Mouse (Mus musculus): ENCODE results near the gene Ncoa7. TPM values are rescaled to one million over a fixed set of nuclear protein-coding genes. Genes with fewer than 3 reads are reported as not detected.

The Ncoa7 gene
- polyA plus RNA-seq, 1 experiment from 2014 or later: 6.8 TPM

- no peaks in the 10 kb centered on the region for H3K36me3 ChIP-seq
- H3K27ac ChIP-seq: no peak overlapping the region
- H3K9me3 ChIP-seq: no peaks in the 10 kb centered on the region
- no peaks in the 10 kb centered on the region for H3K27me3 ChIP-seq (ENCODE audit: insufficient read depth, poor library complexity, severe bottlenecking)
- no peak for DNase-seq (ENCODE audit: low spot score)
- no peak overlapping the region for H3K4me3 ChIP-seq
- H3K4me1 ChIP-seq (replicated peaks): no peaks in the 10 kb centered on the region
- 83% methylated on average over 3 of the region's 3 CpGs for WGBS
These were observed 82.6 kb downstream of the Ncoa7 start for GRCm38 (mm10) chr10:30720556-30720955.

DNA sequence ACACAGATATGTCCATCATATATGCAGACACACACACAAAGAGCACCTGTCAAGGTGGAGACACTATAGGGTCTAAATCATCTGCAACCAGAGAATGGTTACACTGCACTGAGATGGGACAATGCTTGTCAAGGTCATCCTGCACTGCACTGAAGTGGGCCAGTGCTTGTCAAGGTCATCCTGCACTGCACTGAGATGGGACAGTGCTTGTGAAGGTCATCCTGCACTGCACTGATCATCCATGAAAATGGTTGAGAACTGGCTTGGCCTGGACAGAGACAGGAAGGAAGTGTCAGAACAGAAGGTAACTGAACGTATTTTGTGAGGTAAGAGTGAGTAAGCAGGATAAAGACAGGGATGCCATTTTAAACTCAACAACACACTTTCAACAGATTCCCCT lies 83.2 kb downstream of the Ncoa7 start:
- WGBS: 83% methylated on average over 1 of the region's 1 CpGs
- DNase-seq (ENCODE audit: low spot score): no peak
- no peaks in the 10 kb centered on the region for H3K9me3 ChIP-seq
- no peaks in the 10 kb centered on the region for H3K36me3 ChIP-seq
- H3K27me3 ChIP-seq (ENCODE audit: insufficient read depth, poor library complexity, severe bottlenecking): no peaks in the 10 kb centered on the region
- no peaks in the 10 kb centered on the region for H3K4me1 ChIP-seq (replicated peaks)
- H3K27ac ChIP-seq: no peak overlapping the region
- no peak overlapping the region for H3K4me3 ChIP-seq

- Histone ChIP-seq H3K27me3 (ENCODE audit: insufficient read depth, poor library complexity, severe bottlenecking) (no peaks in the 10 kb centered on the region), H3K36me3 (no peaks in the 10 kb centered on the region), H3K4me1 (replicated peaks) (no peaks in the 10 kb centered on the region), H3K9me3 (no peaks in the 10 kb centered on the region), H3K27ac (no peak overlapping the region), H3K4me3 (no peak overlapping the region)
- 31% methylated on average over 4 of the region's 4 CpGs for WGBS
- peak; percentile 11 for DNase-seq (ENCODE audit: low spot score)
These were observed 84.3 kb downstream of the Ncoa7 start for GRCm38 (mm10) chr10:30718703-30719340.

DNA sequence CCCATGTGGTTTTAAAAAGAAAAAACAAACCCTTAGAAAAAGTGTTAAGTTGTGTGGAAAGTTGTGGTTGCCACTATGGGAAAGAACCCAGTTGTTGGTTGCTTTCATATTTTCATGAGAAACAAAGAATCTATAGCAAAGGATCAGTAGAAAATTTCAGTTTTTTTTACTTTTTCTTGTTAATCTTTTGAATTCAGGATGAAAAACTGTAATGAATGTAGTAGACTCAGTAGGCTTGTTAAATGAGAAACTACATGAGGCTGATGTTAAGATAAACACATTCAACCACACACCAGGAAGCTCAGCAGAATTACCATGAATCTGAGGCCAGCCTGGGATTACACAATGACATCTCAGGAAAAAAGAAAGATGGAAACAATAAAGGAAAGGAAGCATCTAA lies 87.0 kb downstream of the Ncoa7 start:
- Histone ChIP-seq H3K36me3 (no peaks in the 10 kb centered on the region), H3K4me3 (no peak overlapping the region), H3K4me1 (replicated peaks) (no peaks in the 10 kb centered on the region), H3K9me3 (no peaks in the 10 kb centered on the region), H3K27me3 (ENCODE audit: insufficient read depth, poor library complexity, severe bottlenecking) (no peaks in the 10 kb centered on the region), H3K27ac (no peak overlapping the region)
- DNase-seq (ENCODE audit: low spot score): no peak

DNA sequence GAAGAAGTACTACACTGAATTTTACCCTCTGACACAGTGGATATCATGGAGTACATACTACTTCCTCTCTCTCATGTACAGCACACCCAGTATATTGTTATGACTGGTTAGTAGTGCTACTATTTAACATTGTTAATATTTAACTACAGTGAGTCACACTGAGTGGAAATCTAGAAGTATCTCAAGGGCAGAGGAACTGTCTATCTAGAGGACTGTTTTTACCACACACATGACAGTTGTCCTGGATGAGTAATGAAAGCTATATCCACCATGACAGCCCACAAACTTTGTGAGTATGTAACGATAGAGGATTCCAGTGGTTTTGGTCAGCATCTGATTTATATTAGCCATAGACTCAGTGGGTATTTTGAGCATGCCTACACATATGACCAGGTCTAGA lies 90.6 kb downstream of the Ncoa7 start:
- no peak for DNase-seq (ENCODE audit: low spot score)
- Histone ChIP-seq H3K9me3 (no peaks in the 10 kb centered on the region), H3K27me3 (ENCODE audit: insufficient read depth, poor library complexity, severe bottlenecking) (no peaks in the 10 kb centered on the region), H3K36me3 (no peaks in the 10 kb centered on the region), H3K4me3 (no peak overlapping the region), H3K4me1 (replicated peaks) (no peaks in the 10 kb centered on the region), H3K27ac (no peak overlapping the region)
- WGBS: 88% methylated on average over 1 of the region's 1 CpGs

DNA sequence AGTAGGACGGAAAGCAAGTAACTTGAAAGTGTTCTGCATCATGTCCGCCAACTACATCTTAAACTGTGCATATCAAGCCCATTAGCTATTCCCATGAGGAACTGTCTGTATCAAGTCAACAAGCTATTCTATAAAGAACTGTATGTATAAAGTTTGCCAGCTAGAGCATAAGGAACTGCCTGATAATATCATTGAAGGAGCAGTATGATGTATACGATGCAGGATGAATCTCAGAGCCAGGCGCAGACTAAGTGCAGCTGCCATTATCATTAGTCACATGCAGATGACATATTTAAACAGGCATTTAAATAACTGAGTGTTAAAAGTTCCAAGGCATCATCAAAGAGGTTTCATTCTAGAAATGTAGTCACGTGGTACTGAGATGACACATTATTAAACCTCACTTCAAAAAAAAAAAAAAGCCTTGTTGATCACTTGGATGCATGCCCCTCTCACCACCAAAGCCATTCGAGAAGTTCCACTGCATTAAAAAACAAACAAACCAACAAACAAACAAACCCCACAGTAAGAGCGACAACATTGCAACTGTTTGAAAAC lies 93.2 kb downstream of the Ncoa7 start:
- H3K4me1 ChIP-seq (replicated peaks): no peaks in the 10 kb centered on the region
- no peaks in the 10 kb centered on the region for H3K9me3 ChIP-seq
- no peaks in the 10 kb centered on the region for H3K36me3 ChIP-seq
- 91% methylated on average over 7 of the region's 7 CpGs for WGBS
- H3K4me3 ChIP-seq: no peak overlapping the region
- no peaks in the 10 kb centered on the region for H3K27me3 ChIP-seq (ENCODE audit: insufficient read depth, poor library complexity, severe bottlenecking)
- DNase-seq (ENCODE audit: low spot score): no peak
- no peak overlapping the region for H3K27ac ChIP-seq

DNA sequence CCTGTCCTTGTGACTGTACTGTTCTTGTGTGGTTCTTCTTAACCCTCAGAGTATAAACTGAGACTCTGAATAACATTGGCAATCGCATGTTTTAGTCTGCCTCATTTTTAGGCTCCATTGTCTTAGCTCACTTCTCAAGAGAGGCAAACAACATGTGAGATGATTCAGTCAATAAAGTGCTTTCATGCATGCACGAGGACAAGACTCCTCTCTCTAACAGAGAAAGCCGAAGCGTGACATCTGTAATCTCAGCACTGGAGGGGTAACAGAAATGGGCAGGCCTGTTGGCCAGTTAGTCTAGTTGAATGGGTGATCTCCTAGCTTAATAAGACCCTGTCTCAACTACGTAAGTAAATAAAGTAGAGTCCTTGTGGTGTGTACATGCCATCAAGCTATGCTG lies 95.1 kb downstream of the Ncoa7 start:
- Histone ChIP-seq H3K9me3 (no peaks in the 10 kb centered on the region), H3K4me1 (replicated peaks) (no peaks in the 10 kb centered on the region), H3K27me3 (ENCODE audit: insufficient read depth, poor library complexity, severe bottlenecking) (no peaks in the 10 kb centered on the region), H3K36me3 (no peaks in the 10 kb centered on the region), H3K4me3 (no peak overlapping the region), H3K27ac (no peak overlapping the region)
- WGBS: 92% methylated on average over 5 of the region's 5 CpGs
- DNase-seq (ENCODE audit: low spot score): no peak

DNA sequence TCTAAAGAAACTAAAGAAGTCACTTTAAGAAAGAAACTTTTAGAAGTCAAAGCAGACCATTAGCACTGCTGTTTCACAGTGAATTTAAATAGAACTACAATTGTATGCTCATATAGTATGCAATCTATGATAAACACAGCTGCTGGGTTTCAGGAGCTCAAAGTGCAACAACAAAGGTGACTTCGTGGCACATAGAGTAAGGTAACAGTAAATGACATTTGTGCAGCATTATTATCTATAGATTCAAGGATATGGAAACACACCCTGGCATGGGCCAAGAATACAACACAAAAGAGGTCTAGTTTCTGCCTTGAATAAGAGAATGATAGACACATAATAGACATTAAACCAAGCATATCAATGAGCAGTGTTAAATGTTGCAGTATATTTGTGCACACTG lies 100.5 kb downstream of the Ncoa7 start:
- WGBS: 93% methylated on average over 1 of the region's 1 CpGs
- H3K36me3 ChIP-seq: no peaks in the 10 kb centered on the region
- H3K27me3 ChIP-seq (ENCODE audit: insufficient read depth, poor library complexity, severe bottlenecking): no peaks in the 10 kb centered on the region
- no peak overlapping the region for H3K4me3 ChIP-seq
- H3K4me1 ChIP-seq (replicated peaks): no peaks in the 10 kb centered on the region
- H3K27ac ChIP-seq: no peak overlapping the region
- DNase-seq (ENCODE audit: low spot score): no peak
- no peaks in the 10 kb centered on the region for H3K9me3 ChIP-seq

DNA sequence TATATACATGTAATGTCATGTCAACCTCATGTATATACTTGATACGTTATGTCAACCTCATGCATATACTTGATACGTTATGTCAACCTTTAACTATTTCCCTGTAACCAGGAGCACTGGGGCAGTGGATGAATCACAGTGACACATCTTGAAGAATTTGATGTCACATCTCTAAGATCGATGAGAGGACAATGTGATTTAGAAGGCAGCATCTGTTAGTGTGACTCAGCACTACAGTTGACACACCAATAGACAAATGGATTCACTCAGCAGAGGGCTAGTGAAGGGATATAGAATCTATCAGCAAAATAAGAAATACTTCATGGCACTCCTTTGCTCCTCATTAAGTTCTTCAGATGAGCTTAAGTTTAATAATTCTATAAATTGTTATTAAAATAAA lies 116.3 kb downstream of the Ncoa7 start:
- Histone ChIP-seq H3K36me3 (peaks cover 12% of the 10 kb centered on the region; the same call in 1 of the 2 replicates), H3K9me3 (no peaks in the 10 kb centered on the region), H3K4me1 (replicated peaks) (no peaks in the 10 kb centered on the region), H3K27me3 (ENCODE audit: insufficient read depth, poor library complexity, severe bottlenecking) (no peaks in the 10 kb centered on the region), H3K27ac (no peak overlapping the region), H3K4me3 (no peak overlapping the region)
- 92% methylated on average over 3 of the region's 3 CpGs for WGBS
- DNase-seq (ENCODE audit: low spot score): no peak

DNA sequence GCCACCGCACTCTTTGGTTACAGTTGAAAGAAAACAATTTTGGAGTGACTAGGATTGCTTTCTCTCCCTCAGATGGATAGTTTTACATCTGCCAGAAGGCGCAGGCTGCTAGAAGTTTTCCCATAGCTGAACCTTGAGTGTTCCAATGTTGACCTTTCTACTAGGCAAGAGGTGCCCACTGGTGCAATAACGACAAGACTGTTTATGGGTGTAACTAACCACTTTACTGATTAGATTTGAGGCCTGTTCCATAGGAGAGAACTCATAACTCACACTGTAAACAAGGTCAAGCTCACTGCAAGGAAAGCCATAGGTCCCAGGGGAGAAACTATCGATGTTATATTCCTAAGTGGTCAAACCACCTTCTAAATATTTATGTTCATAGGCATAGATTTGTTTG lies 119.7 kb downstream of the Ncoa7 start:
- Histone ChIP-seq H3K9me3 (no peaks in the 10 kb centered on the region), H3K27ac (no peak overlapping the region), H3K27me3 (ENCODE audit: insufficient read depth, poor library complexity, severe bottlenecking) (no peaks in the 10 kb centered on the region), H3K4me1 (replicated peaks) (no peaks in the 10 kb centered on the region), H3K4me3 (no peak overlapping the region), H3K36me3 (no peaks in the 10 kb centered on the region)
- DNase-seq (ENCODE audit: low spot score): no peak
- 92% methylated on average over 4 of the region's 4 CpGs for WGBS

GRCm38 (mm10) chr10:30679756-30680155 lies 123.4 kb downstream of the Ncoa7 start:
- Histone ChIP-seq H3K36me3 (no peaks in the 10 kb centered on the region), H3K4me3 (no peak overlapping the region), H3K9me3 (no peaks in the 10 kb centered on the region), H3K27ac (no peak overlapping the region), H3K27me3 (ENCODE audit: insufficient read depth, poor library complexity, severe bottlenecking) (no peaks in the 10 kb centered on the region), H3K4me1 (replicated peaks) (no peaks in the 10 kb centered on the region)
- WGBS: 93% methylated on average over 2 of the region's 2 CpGs
- DNase-seq (ENCODE audit: low spot score): no peak

- no peak for DNase-seq (ENCODE audit: low spot score)
- Histone ChIP-seq H3K27ac (no peak overlapping the region), H3K4me3 (no peak overlapping the region), H3K9me3 (no peaks in the 10 kb centered on the region), H3K36me3 (no peaks in the 10 kb centered on the region), H3K27me3 (ENCODE audit: insufficient read depth, poor library complexity, severe bottlenecking) (no peaks in the 10 kb centered on the region), H3K4me1 (replicated peaks) (no peaks in the 10 kb centered on the region)
- WGBS: 82% methylated on average over 2 of the region's 2 CpGs
These were observed 125.1 kb downstream of the Ncoa7 start for GRCm38 (mm10) chr10:30678051-30678450.

- no peak for DNase-seq (ENCODE audit: low spot score)
- no peak overlapping the region for H3K27ac ChIP-seq
- no peaks in the 10 kb centered on the region for H3K9me3 ChIP-seq
- no peaks in the 10 kb centered on the region for H3K36me3 ChIP-seq
- H3K27me3 ChIP-seq (ENCODE audit: insufficient read depth, poor library complexity, severe bottlenecking): no peaks in the 10 kb centered on the region
- no peak overlapping the region for H3K4me3 ChIP-seq
- 91% methylated on average over 3 of the region's 3 CpGs for WGBS
- no peaks in the 10 kb centered on the region for H3K4me1 ChIP-seq (replicated peaks)
These were observed 128.3 kb downstream of the Ncoa7 start for GRCm38 (mm10) chr10:30674825-30675224.

- Histone ChIP-seq H3K27me3 (ENCODE audit: insufficient read depth, poor library complexity, severe bottlenecking) (no peaks in the 10 kb centered on the region), H3K27ac (no peak overlapping the region), H3K9me3 (no peaks in the 10 kb centered on the region), H3K4me3 (no peak overlapping the region), H3K36me3 (peaks cover 3% of the 10 kb centered on the region; the same call in 1 of the 2 replicates), H3K4me1 (replicated peaks) (no peaks in the 10 kb centered on the region)
- DNase-seq (ENCODE audit: low spot score): no peak
- WGBS: 94% methylated on average over 2 of the region's 2 CpGs
These were observed 136.5 kb downstream of the Ncoa7 start for GRCm38 (mm10) chr10:30666580-30666979.

Data from hindbrain, embryonic 10.5 days (tissue).